Mouse (Mus musculus): ENCODE measurements around the gene Tex101. TPM values are rescaled to one million over a fixed set of nuclear protein-coding genes. Genes with fewer than 3 reads are reported as not detected.

The Tex101 gene
- polyA plus RNA-seq, 1 experiment, result 1.5 TPM

DNA sequence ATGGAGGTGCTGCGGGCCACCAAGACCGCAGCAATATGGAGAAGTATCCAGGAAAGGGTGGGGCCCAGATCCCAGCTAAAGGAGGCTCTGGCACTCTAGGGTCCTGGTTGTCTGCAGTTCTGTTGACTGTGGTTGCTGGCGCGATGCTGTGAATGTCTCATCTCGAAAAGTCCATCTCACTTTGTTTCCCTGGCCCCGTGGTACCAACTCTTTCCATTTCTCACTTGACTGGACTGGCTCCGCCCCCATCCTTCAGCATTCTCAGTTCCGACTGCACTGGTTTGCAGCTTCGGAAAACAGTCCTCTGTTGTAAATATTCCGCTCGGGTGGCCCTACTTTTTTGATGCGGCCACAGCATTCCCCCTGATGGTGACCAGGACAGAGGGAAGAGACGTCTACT, 36.0 kb downstream of the Tex101 start:
- Histone ChIP-seq H3K36me3 (ENCODE audit: control insufficient read depth, insufficient read depth, low read length, poor library complexity, severe bottlenecking) (no peaks in the 10 kb centered on the region), H3K9ac (ENCODE audit: low read depth, poor library complexity, severe bottlenecking) (no peak overlapping the region), H3K9me3 (replicated peaks; ENCODE audit: control insufficient read depth, insufficient read depth, low read length, poor library complexity, severe bottlenecking) (no peaks in the 10 kb centered on the region), H3K27me3 (ENCODE audit: control insufficient read depth, insufficient read depth, low read length, poor library complexity, severe bottlenecking) (no peaks in the 10 kb centered on the region), H3K4me3 (ENCODE audit: low read depth, low read length) (no peak overlapping the region), H3K4me1 (ENCODE audit: control insufficient read depth, insufficient read depth, low read length) (no peaks in the 10 kb centered on the region), H3K27ac (ENCODE audit: insufficient read depth, low read length) (no peak overlapping the region)
- no peak for TF ChIP-seq POLR2A (IDR thresholded peaks at IDR 0.05; ENCODE audit: insufficient read depth, low read length)
- TF ChIP-seq EP300 (IDR thresholded peaks at IDR 0.05; ENCODE audit: insufficient read depth, low read depth, low read length), result no peak
- no peak for TF ChIP-seq CTCF (IDR thresholded peaks at IDR 0.05; ENCODE audit: low read depth, low read length)

DNA sequence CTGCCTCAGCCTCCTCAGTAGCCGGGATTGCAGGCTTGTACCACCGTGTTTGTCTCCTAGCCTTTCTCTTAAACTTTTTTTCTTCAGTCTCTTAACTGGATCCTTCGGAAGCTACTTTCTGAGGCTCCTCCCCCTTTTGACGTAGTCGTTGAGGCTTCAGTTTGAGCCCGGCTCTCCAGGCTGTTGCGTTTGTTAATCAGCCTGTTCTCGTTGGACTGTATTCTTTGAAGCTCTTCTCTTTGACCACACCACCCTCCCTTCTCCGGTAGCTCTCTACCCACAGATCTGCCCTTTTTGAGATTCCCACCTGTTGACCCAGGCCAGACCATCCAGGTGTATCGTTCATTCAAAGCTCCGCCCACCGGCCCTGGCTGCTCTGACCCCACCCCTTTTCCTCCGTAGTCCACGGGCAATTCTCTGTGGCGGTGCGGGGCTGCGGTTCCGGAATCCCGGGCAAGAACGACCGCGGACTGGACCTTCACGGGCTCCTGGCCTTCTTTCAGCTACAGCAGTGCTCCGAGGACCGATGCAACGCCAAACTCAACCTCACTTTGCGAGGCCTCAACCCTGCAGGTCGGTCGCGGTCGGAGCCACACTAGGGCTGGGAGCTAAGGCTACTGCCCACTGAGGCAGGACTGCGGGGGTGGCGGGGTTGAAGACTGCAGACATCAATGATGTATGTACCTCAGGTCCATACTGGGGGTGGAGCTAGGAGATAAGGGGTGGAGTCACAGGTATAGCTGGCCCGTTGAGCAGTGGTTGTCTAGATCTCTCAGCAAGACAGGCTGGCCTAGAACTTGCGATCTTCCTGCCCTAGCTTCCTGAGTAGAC, 38.2 kb downstream of the Tex101 start:
- Histone ChIP-seq H3K9me3 (replicated peaks; ENCODE audit: control insufficient read depth, insufficient read depth, low read length, poor library complexity, severe bottlenecking) (no peaks in the 10 kb centered on the region), H3K4me3 (ENCODE audit: low read depth, low read length) (peak overlapping the region; percentile 47), H3K27me3 (ENCODE audit: control insufficient read depth, insufficient read depth, low read length, poor library complexity, severe bottlenecking) (no peaks in the 10 kb centered on the region), H3K9ac (ENCODE audit: low read depth, poor library complexity, severe bottlenecking) (peak overlapping the region; percentile 8; the same call in 1 of the 2 replicates), H3K27ac (ENCODE audit: insufficient read depth, low read length) (no peak overlapping the region), H3K4me1 (ENCODE audit: control insufficient read depth, insufficient read depth, low read length) (no peaks in the 10 kb centered on the region), H3K36me3 (ENCODE audit: control insufficient read depth, insufficient read depth, low read length, poor library complexity, severe bottlenecking) (no peaks in the 10 kb centered on the region)
- no peak for TF ChIP-seq CTCF (IDR thresholded peaks at IDR 0.05; ENCODE audit: low read depth, low read length)

DNA sequence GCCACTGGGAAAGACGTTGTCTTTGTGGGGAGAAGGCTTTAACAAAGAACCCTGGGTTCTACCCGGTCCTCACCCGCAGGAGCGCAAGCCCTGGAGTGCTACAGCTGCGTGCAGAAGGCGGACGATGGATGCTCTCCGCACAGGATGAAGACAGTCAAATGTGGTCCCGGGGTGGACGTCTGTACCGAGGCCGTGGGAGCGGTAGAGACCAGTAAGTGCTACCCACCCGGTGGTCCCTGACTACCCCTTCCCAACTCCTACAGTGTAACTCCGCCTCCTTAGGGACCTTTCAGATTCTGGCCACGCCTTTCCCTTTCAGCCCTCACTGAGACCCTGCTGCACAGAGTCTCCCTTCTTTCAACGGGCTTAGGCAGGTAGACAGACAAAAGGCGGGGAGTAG, 39.4 kb downstream of the Tex101 start:
- TF ChIP-seq POLR2A (IDR thresholded peaks at IDR 0.05; ENCODE audit: insufficient read depth, low read length) (no peak), CTCF (IDR thresholded peaks at IDR 0.05; ENCODE audit: low read depth, low read length) (no peak), EP300 (IDR thresholded peaks at IDR 0.05; ENCODE audit: insufficient read depth, low read depth, low read length) (no peak)
- Histone ChIP-seq H3K27me3 (ENCODE audit: control insufficient read depth, insufficient read depth, low read length, poor library complexity, severe bottlenecking) (no peaks in the 10 kb centered on the region), H3K4me1 (ENCODE audit: control insufficient read depth, insufficient read depth, low read length) (no peaks in the 10 kb centered on the region), H3K4me3 (ENCODE audit: low read depth, low read length) (peak overlapping the region; percentile 43), H3K9ac (ENCODE audit: low read depth, poor library complexity, severe bottlenecking) (no peak overlapping the region), H3K36me3 (ENCODE audit: control insufficient read depth, insufficient read depth, low read length, poor library complexity, severe bottlenecking) (no peaks in the 10 kb centered on the region), H3K27ac (ENCODE audit: insufficient read depth, low read length) (no peak overlapping the region), H3K9me3 (replicated peaks; ENCODE audit: control insufficient read depth, insufficient read depth, low read length, poor library complexity, severe bottlenecking) (no peaks in the 10 kb centered on the region)

DNA sequence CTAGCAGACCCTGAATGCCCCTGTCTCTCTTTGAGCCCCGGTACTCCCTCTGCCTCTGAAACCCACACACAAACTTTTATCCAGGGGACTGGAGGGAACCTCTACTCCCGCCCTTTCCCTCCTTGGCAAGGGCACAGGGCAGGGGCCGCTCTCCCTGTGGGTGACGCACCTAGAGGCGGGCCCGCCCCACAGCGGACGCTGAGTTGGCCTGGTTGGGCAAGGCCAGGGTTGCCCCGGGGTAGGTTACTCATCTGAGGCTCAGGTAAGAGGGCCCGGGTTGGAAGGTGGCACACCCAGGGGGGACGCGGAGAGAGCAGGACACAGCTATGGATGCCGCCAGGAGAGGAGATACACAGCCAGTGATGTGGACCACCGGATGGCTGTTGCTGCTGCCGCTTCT, 40.2 kb downstream of the Tex101 start, which contains the start of gene Lypd3:
Lypd3 (plus strand) TSS at position 287 of the 400 bp plus-strand sequence.
- peak within 1 kb of the TSS; percentile 43 for H3K4me3 ChIP-seq (ENCODE audit: low read depth, low read length)
- H3K9me3 ChIP-seq (replicated peaks; ENCODE audit: control insufficient read depth, insufficient read depth, low read length, poor library complexity, severe bottlenecking), result no peaks in the 10 kb centered on the region
- TF ChIP-seq CTCF (IDR thresholded peaks at IDR 0.05; ENCODE audit: low read depth, low read length) (no peak), EP300 (IDR thresholded peaks at IDR 0.05; ENCODE audit: insufficient read depth, low read depth, low read length) (no peak), POLR2A (IDR thresholded peaks at IDR 0.05; ENCODE audit: insufficient read depth, low read length) (no peak)
- H3K4me1 ChIP-seq (ENCODE audit: control insufficient read depth, insufficient read depth, low read length), result no peaks in the 10 kb centered on the region
- H3K9ac ChIP-seq (ENCODE audit: low read depth, poor library complexity, severe bottlenecking), result no peak within 1 kb of the TSS
- H3K27ac ChIP-seq (ENCODE audit: insufficient read depth, low read length), result no peak within 1 kb of the TSS
- no peaks in the 10 kb centered on the region for H3K36me3 ChIP-seq (ENCODE audit: control insufficient read depth, insufficient read depth, low read length, poor library complexity, severe bottlenecking)
- H3K27me3 ChIP-seq (ENCODE audit: control insufficient read depth, insufficient read depth, low read length, poor library complexity, severe bottlenecking), result no peaks in the 10 kb centered on the region

DNA sequence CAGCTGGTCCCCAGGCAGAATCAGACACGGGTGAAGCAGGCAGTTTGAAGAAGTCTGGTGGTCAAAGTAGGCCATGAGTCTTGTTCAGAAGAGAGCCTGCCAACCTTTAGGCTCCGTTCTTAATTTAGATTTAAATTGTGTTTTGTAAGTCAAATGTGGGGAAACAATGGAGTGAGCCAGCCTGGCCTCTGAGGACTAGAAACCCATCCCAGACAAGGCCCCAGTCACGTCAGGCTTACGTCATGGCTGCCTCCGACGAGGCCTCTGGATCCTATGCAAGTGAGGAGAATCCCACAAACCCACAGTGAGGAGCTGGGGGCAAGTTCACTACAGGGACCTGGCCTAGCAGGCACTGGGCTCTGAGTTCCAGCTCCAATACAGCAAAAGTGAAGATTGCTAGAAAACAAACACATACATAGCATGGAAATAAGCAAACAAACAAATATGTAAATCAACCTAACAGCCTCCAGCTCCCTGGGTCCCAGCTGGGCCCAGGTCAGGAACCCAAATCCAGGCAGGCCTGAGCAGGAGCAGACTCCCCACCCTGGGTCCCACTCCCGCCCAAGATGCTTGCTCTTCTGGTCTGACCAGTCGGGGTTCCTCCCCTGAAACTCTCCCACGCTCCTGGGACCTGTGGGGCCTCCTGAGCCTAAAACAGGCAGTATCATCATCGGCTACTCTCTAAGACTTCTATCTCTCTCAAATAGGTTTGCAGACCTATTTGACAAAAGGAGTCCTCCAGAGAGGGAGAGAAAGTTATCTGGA, 46.2 kb downstream of the Tex101 start:
- H3K9me3 ChIP-seq (replicated peaks; ENCODE audit: control insufficient read depth, insufficient read depth, low read length, poor library complexity, severe bottlenecking), result no peaks in the 10 kb centered on the region
- no peaks in the 10 kb centered on the region for H3K36me3 ChIP-seq (ENCODE audit: control insufficient read depth, insufficient read depth, low read length, poor library complexity, severe bottlenecking)
- H3K27ac ChIP-seq (ENCODE audit: insufficient read depth, low read length), result peak overlapping the region; percentile 37; the same call in 1 of the 2 replicates
- H3K27me3 ChIP-seq (ENCODE audit: control insufficient read depth, insufficient read depth, low read length, poor library complexity, severe bottlenecking), result no peaks in the 10 kb centered on the region
- TF ChIP-seq POLR2A (IDR thresholded peaks at IDR 0.05; ENCODE audit: insufficient read depth, low read length) (no peak), EP300 (IDR thresholded peaks at IDR 0.05; ENCODE audit: insufficient read depth, low read depth, low read length) (peak; percentile 51; the same call in 1 of the 2 replicates)
- H3K4me3 ChIP-seq (ENCODE audit: low read depth, low read length), result no peak overlapping the region
- H3K4me1 ChIP-seq (ENCODE audit: control insufficient read depth, insufficient read depth, low read length), result peaks cover 17% of the 10 kb centered on the region
- peak overlapping the region; percentile 4; the same call in 1 of the 2 replicates for H3K9ac ChIP-seq (ENCODE audit: low read depth, poor library complexity, severe bottlenecking)

GRCm38 (mm10) chr7:24629672-24630071, 46.8 kb downstream of the Tex101 start:
- Histone ChIP-seq H3K9ac (ENCODE audit: low read depth, poor library complexity, severe bottlenecking) (peak overlapping the region; percentile 32; the same call in 1 of the 2 replicates), H3K36me3 (ENCODE audit: control insufficient read depth, insufficient read depth, low read length, poor library complexity, severe bottlenecking) (no peaks in the 10 kb centered on the region), H3K4me1 (ENCODE audit: control insufficient read depth, insufficient read depth, low read length) (peaks cover 17% of the 10 kb centered on the region), H3K27me3 (ENCODE audit: control insufficient read depth, insufficient read depth, low read length, poor library complexity, severe bottlenecking) (no peaks in the 10 kb centered on the region), H3K9me3 (replicated peaks; ENCODE audit: control insufficient read depth, insufficient read depth, low read length, poor library complexity, severe bottlenecking) (no peaks in the 10 kb centered on the region), H3K27ac (ENCODE audit: insufficient read depth, low read length) (peak overlapping the region; percentile 37; the same call in 1 of the 2 replicates), H3K4me3 (ENCODE audit: low read depth, low read length) (no peak overlapping the region)
- TF ChIP-seq EP300 (IDR thresholded peaks at IDR 0.05; ENCODE audit: insufficient read depth, low read depth, low read length) (no peak), CTCF (IDR thresholded peaks at IDR 0.05; ENCODE audit: low read depth, low read length) (no peak), POLR2A (IDR thresholded peaks at IDR 0.05; ENCODE audit: insufficient read depth, low read length) (no peak)

Data from ES-Bruce4 (cell line).